Mouse (Mus musculus) midbrain, embryonic 13.5 days (tissue): ENCODE data around the gene Apba1. TPM values are rescaled to one million over a fixed set of nuclear protein-coding genes. Genes with fewer than 3 reads are reported as not detected.
A peak's percentile ranks its signal among the peaks of the same experiment; 100 is the strongest.

ENCODE experiments used
- ATAC-seq: fragments of 200-750 bp; cut with Nextera tagmentation; 2 replicates; pipeline ENCODE4 v1.8.0; 2017; ENCODE audit warnings: mild to moderate bottlenecking, moderate TSS enrichment, moderate library complexity
- H3K27ac ChIP-seq: fragments of 300-500 bp; sonication (generic); 2 replicates; pipeline ENCODE4 v1.5.1; 2015; ENCODE audit warnings: inconsistent platforms, mild to moderate bottlenecking, moderate library complexity
- H3K27me3 ChIP-seq: fragments of 300-500 bp; sonication (generic); 2 replicates; pipeline ENCODE4 v1.6.1; 2015; ENCODE audit warnings: mild to moderate bottlenecking, inconsistent platforms
- H3K36me3 ChIP-seq: fragments of 300-500 bp; sonication (generic); 2 replicates; pipeline ENCODE4 v1.6.1; 2015; ENCODE audit warnings: mild to moderate bottlenecking, inconsistent platforms
- H3K4me1 ChIP-seq: fragments of 300-500 bp; sonication (generic); replicated peaks from 2 replicates; pipeline ENCODE4 v1.6.1; 2015; ENCODE audit warnings: inconsistent platforms
- H3K4me2 ChIP-seq: fragments of 300-500 bp; sonication (generic); replicated peaks from 2 replicates; pipeline ENCODE4 v1.6.1; 2015; ENCODE audit warnings: moderate library complexity, mild to moderate bottlenecking, inconsistent platforms
- H3K4me3 ChIP-seq: fragments of 300-500 bp; sonication (generic); replicated peaks from 2 replicates; pipeline ENCODE4 v1.5.1; 2015; ENCODE audit warnings: mild to moderate bottlenecking, inconsistent platforms
- H3K9ac ChIP-seq: fragments of 300-500 bp; sonication (generic); replicated peaks from 2 replicates; pipeline ENCODE4 v1.6.1; 2015; ENCODE audit warnings: mild to moderate bottlenecking, inconsistent platforms
- H3K9me3 ChIP-seq: fragments of 300-500 bp; sonication (generic); 2 replicates; pipeline ENCODE4 v1.6.1; 2016; ENCODE audit warnings: mild to moderate bottlenecking, inconsistent platforms
- WGBS: fragments of 180-500 bp; shearing (Covaris S2); methylation state at CpG from one replicate; pipeline ENCODE4 v1.1.7; 2015; 5-methylcytosine and 5-hydroxymethylcytosine counted together
- polyA plus RNA-seq: library from polyadenylated mRNA; unstranded; fragments of >200 nt; fragmentation: Nextera tagmentation; extraction: Ambion mirVana; gene quantifications from 2 replicates; pipeline ENCODE4 v1.2.1, GENCODE M21; 2015

Gene Apba1
- polyA plus RNA-seq, 1 experiment from 2014 or later, result 6.3 TPM

DNA sequence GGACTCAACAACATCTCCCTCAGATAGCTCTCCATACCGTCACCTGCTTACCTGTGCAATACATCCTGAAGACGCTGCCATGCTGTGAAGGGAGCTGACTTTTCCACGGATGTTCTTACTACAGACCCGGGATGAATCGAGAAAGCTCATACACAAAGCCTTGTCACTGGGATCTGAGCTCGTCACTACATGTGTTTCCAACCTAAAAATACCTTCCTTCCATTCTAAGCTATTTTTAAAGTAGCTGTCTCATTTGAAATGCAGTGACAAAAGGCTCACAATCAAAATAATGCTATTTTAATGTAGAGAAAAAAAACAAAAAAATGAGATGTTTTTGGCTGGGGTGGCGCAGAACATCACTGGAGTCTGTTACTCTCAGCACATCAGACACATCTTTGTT, 97.1 kb downstream of the Apba1 start:
- Histone ChIP-seq H3K4me3 (no peak overlapping the region), H3K9me3 (peaks cover 4% of the 10 kb centered on the region; the same call in 1 of the 2 replicates), H3K4me2 (no peak overlapping the region), H3K27me3 (no peaks in the 10 kb centered on the region), H3K4me1 (0 out of 2 replicates have a peak, but pooled peaks cover 3% of the 10 kb centered on the region), H3K27ac (no peak overlapping the region), H3K36me3 (peaks cover 3% of the 10 kb centered on the region; the same call in 1 of the 2 replicates), H3K9ac (no peak overlapping the region)
- WGBS, result 96% methylated on average over 7 of the region's 7 CpGs
- no peak for ATAC-seq

DNA sequence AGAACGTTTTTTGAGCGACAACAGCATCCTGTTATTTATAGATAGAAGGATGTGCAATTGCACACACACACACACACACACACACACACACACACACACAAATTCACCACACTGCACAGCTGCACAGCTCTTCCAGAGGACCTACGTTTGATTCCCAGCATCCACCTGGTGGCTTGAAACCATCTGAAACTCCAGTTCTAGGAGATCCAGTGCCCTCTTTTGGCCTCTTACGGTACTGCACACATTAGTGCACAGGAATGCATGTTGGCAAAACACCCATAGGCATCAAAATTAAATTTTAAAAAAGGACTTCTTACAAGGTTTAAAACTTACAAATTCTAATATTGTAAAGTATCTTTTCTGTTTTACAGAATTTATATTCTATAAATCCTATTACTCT, 99.4 kb downstream of the Apba1 start:
- H3K9me3 ChIP-seq, result peaks cover 4% of the 10 kb centered on the region; the same call in 1 of the 2 replicates
- 0 out of 2 replicates have a peak, but pooled peaks cover 10% of the 10 kb centered on the region for H3K4me1 ChIP-seq
- ATAC-seq, result no peak
- no peak overlapping the region for H3K27ac ChIP-seq
- no peaks in the 10 kb centered on the region for H3K27me3 ChIP-seq
- H3K9ac ChIP-seq, result no peak overlapping the region
- no peak overlapping the region for H3K4me2 ChIP-seq
- H3K36me3 ChIP-seq, result peaks cover 3% of the 10 kb centered on the region; the same call in 1 of the 2 replicates
- no peak overlapping the region for H3K4me3 ChIP-seq
- 94% methylated on average over 4 of the region's 4 CpGs for WGBS

- no peak overlapping the region for H3K9ac ChIP-seq
- H3K4me1 ChIP-seq, result peaks cover 15% of the 10 kb centered on the region
- WGBS, result 91% methylated on average over 9 of the region's 9 CpGs
- H3K4me3 ChIP-seq, result no peak overlapping the region
- no peak for ATAC-seq
- H3K9me3 ChIP-seq, result peaks cover 4% of the 10 kb centered on the region; the same call in 1 of the 2 replicates
- H3K27ac ChIP-seq, result no peak overlapping the region
- H3K4me2 ChIP-seq, result no peak overlapping the region
- H3K36me3 ChIP-seq, result peaks cover 3% of the 10 kb centered on the region; the same call in 1 of the 2 replicates
- no peaks in the 10 kb centered on the region for H3K27me3 ChIP-seq
Observed at GRCm38 (mm10) chr19:23858781-23859180, 100.1 kb downstream of the Apba1 start.

DNA sequence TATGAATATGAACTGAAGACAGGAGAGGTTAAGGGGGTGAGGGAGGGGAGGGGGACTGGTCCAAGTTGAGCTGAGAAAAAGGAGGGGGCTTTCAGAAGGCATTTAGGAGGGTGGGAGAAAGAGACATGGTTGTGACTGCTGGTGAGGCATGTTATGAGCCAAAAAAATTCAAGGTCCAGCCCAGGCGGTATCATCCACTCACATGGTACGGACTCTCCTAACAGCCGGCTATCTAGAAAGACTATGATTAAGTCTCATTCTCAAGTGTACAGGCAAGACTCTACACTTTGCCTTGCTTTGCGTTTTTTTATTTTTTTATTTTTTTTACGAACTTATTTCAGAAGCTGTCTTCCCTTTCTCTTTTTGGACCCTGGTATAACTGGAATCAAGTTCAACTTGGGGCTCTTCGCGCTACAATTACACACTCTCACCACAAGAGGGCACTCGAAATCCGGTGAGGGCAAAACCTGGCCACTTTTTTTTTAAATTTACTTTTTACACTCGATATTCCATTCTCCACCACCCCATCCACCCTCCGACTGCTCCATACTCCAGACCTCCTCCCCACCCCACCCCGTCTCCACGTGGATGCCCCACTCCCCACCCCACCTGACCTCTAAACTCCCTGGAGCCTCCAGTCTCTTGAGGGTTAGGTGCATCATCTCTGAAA, 101.6 kb downstream of the Apba1 start:
- WGBS, result 33% methylated on average over 13 of the region's 13 CpGs

DNA sequence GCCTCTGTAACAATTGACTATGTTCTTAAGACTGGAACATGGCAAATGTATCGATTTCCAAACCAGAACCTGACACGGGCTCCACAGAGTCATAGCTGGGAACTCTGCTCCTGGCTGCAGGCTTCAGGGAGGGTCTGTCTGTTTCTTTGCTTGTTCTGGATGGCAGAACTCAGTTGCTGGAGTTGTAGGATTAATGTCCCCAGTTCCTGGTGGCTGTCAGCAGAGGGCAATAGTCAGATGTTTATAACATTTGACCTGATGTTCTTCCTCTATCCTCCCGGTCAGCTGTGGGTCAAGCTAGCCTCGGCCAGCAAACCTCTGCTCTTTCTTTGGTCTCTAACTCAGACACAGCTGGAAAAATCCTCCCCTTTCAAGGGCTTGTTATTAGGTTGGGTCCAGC, 104.0 kb downstream of the Apba1 start:
- no peak overlapping the region for H3K9ac ChIP-seq
- peaks cover 26% of the 10 kb centered on the region for H3K4me1 ChIP-seq
- H3K27me3 ChIP-seq, result no peaks in the 10 kb centered on the region
- no peak overlapping the region for H3K4me2 ChIP-seq
- H3K9me3 ChIP-seq, result peaks cover 4% of the 10 kb centered on the region; the same call in 1 of the 2 replicates
- no peak overlapping the region for H3K27ac ChIP-seq
- no peak for ATAC-seq
- WGBS, result 39% methylated on average over 4 of the region's 4 CpGs
- H3K36me3 ChIP-seq, result peaks cover 3% of the 10 kb centered on the region; the same call in 1 of the 2 replicates
- no peak overlapping the region for H3K4me3 ChIP-seq

More for the DNA sequence above, 101.6 kb downstream of the Apba1 start:
- Histone ChIP-seq H3K4me3 (no peak overlapping the region), H3K27me3 (no peaks in the 10 kb centered on the region), H3K9me3 (peaks cover 4% of the 10 kb centered on the region; the same call in 1 of the 2 replicates), H3K4me1 (peaks cover 28% of the 10 kb centered on the region), H3K27ac (no peak overlapping the region), H3K36me3 (peaks cover 3% of the 10 kb centered on the region; the same call in 1 of the 2 replicates), H3K4me2 (no peak overlapping the region), H3K9ac (no peak overlapping the region)
- peak; percentile 66; the same call in 1 of the 2 replicates for ATAC-seq

DNA sequence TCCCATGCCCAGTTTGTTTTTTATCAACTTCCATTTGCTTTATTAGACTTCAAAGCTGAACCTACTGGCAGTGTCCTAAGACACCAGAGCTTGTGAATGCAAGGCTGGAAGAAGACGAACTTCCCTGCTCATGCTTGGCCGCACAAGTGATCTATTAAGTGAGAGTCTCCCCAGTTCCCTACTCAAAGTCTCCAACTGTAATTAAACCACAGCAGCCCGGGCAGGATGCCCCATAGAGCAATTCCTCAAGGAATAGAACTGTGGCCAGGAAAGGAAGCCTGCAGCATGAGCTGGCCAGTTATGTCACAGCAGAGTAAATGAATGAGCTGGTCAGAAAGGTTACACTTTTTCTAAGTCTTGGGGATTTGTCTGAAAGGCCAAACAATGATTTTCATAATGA, 105.3 kb downstream of the Apba1 start:
- H3K9ac ChIP-seq, result no peak overlapping the region
- WGBS, result 34% methylated on average over 3 of the region's 3 CpGs
- H3K4me2 ChIP-seq, result no peak overlapping the region
- no peak overlapping the region for H3K27ac ChIP-seq
- H3K27me3 ChIP-seq, result no peaks in the 10 kb centered on the region
- no peaks in the 10 kb centered on the region for H3K9me3 ChIP-seq
- no peak for ATAC-seq
- peaks cover 26% of the 10 kb centered on the region for H3K4me1 ChIP-seq
- H3K4me3 ChIP-seq, result no peak overlapping the region
- H3K36me3 ChIP-seq, result no peaks in the 10 kb centered on the region

- no peaks in the 10 kb centered on the region for H3K36me3 ChIP-seq
- H3K27me3 ChIP-seq, result no peaks in the 10 kb centered on the region
- no peak for ATAC-seq
- H3K4me2 ChIP-seq, result no peak overlapping the region
- H3K27ac ChIP-seq, result no peak overlapping the region
- no peak overlapping the region for H3K9ac ChIP-seq
- 92% methylated on average over 9 of the region's 9 CpGs for WGBS
- H3K4me3 ChIP-seq, result no peak overlapping the region
- H3K4me1 ChIP-seq, result peaks cover 26% of the 10 kb centered on the region
- H3K9me3 ChIP-seq, result no peaks in the 10 kb centered on the region
Observed at GRCm38 (mm10) chr19:23866045-23866444, 107.4 kb downstream of the Apba1 start.

DNA sequence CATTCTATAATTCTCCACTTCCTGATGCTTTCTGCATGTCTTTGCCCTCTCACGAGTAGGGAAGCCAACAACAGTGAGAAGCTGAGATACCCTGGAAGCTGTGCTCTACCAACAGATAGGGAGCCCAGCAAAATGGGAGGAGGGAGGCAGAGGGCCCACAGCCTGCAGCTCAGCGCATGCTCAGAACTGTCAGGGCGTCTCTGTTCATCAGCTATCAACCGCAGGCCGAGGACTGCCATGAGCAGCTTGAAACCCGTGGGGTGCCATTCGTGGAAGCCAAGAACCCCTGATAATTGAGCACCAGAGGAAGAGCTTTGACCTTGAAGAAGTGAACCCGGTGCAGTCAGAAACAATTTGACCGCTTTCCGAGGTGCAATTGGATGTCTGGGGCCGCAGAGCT, 108.4 kb downstream of the Apba1 start:
- H3K27me3 ChIP-seq, result no peaks in the 10 kb centered on the region
- no peak overlapping the region for H3K4me3 ChIP-seq
- H3K9ac ChIP-seq, result no peak overlapping the region
- no peaks in the 10 kb centered on the region for H3K36me3 ChIP-seq
- WGBS, result 84% methylated on average over 11 of the region's 11 CpGs
- H3K9me3 ChIP-seq, result no peaks in the 10 kb centered on the region
- no peak overlapping the region for H3K27ac ChIP-seq
- peaks cover 26% of the 10 kb centered on the region for H3K4me1 ChIP-seq
- no peak for ATAC-seq
- H3K4me2 ChIP-seq, result no peak overlapping the region

DNA sequence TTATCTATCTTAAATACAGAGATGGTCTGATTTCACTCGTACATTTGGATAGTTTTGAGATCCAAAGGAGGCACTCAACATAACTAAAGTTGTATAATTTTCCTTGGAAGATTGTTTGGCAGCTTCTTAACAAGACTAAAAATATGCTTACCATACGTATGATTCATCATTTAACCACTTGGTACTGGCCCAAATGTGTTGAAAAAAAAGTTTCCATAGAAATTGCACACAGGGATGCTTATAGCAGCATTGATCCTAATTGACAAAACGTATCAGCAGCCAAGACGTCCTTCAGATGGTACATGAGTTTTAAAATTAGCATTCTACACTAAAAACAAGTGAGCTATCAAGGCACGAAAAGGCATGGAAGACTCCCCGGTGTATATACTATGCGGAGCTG, 108.9 kb downstream of the Apba1 start:
- no peaks in the 10 kb centered on the region for H3K36me3 ChIP-seq
- no peak overlapping the region for H3K4me2 ChIP-seq
- no peaks in the 10 kb centered on the region for H3K9me3 ChIP-seq
- H3K4me3 ChIP-seq, result no peak overlapping the region
- H3K27me3 ChIP-seq, result no peaks in the 10 kb centered on the region
- no peak for ATAC-seq
- no peak overlapping the region for H3K9ac ChIP-seq
- 91% methylated on average over 7 of the region's 7 CpGs for WGBS
- peaks cover 24% of the 10 kb centered on the region for H3K4me1 ChIP-seq
- H3K27ac ChIP-seq, result no peak overlapping the region

DNA sequence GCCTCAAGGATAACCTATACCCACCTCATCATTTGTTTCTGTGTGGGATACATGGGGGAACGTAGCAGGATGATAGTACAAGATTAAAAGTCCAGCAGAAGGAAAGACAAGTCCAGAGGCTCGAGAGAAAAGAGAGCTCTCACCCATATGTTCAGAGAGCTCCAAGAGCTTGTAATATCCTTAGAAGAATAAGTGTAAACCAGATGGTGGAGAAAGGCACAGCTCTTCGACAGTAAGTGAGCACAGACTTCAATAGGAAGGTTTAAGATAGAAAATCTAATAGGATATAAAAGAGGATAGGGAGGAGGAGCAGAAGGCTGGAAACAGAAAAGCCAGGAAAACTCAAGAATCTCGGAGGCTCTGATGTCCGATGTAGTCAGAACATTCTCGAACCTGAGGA, 115.8 kb downstream of the Apba1 start:
- H3K4me3 ChIP-seq, result no peak overlapping the region
- H3K36me3 ChIP-seq, result no peaks in the 10 kb centered on the region
- WGBS, result 86% methylated on average over 6 of the region's 6 CpGs
- H3K9me3 ChIP-seq, result no peaks in the 10 kb centered on the region
- no peaks in the 10 kb centered on the region for H3K27me3 ChIP-seq
- H3K27ac ChIP-seq, result no peak overlapping the region
- H3K4me2 ChIP-seq, result no peak overlapping the region
- no peak overlapping the region for H3K9ac ChIP-seq
- no peaks in the 10 kb centered on the region for H3K4me1 ChIP-seq
- ATAC-seq, result no peak

- ATAC-seq, result no peak
Observed at GRCm38 (mm10) chr19:23875819-23876218, 117.1 kb downstream of the Apba1 start.

GRCm38 (mm10) chr19:23879862-23880261, 121.2 kb downstream of the Apba1 start:
- 71% methylated on average over 7 of the region's 7 CpGs for WGBS
- Histone ChIP-seq H3K9ac (no peak overlapping the region), H3K4me2 (no peak overlapping the region), H3K27me3 (no peaks in the 10 kb centered on the region), H3K4me3 (no peak overlapping the region), H3K9me3 (no peaks in the 10 kb centered on the region), H3K4me1 (no peaks in the 10 kb centered on the region), H3K27ac (no peak overlapping the region), H3K36me3 (no peaks in the 10 kb centered on the region)
- ATAC-seq, result 0 out of 2 replicates have a peak, but pooled peaks have one; percentile 37

More at GRCm38 (mm10) chr19:23875819-23876218, 117.1 kb downstream of the Apba1 start:
- no peaks in the 10 kb centered on the region for H3K4me1 ChIP-seq
- H3K4me3 ChIP-seq, result no peak overlapping the region
- no peak overlapping the region for H3K9ac ChIP-seq
- no peaks in the 10 kb centered on the region for H3K36me3 ChIP-seq
- no peaks in the 10 kb centered on the region for H3K27me3 ChIP-seq
- WGBS, result 85% methylated on average over 5 of the region's 5 CpGs
- no peaks in the 10 kb centered on the region for H3K9me3 ChIP-seq
- H3K27ac ChIP-seq, result no peak overlapping the region
- no peak overlapping the region for H3K4me2 ChIP-seq
